Mouse (Mus musculus): ENCODE measurements around the gene Limk2. TPM values are rescaled to one million over a fixed set of nuclear protein-coding genes. Genes with fewer than 3 reads are reported as not detected.

The Limk2 gene
- total and polyA plus RNA-seq, 3 experiments, result 33.0 to 47.1 (median 46.1) TPM

DNA sequence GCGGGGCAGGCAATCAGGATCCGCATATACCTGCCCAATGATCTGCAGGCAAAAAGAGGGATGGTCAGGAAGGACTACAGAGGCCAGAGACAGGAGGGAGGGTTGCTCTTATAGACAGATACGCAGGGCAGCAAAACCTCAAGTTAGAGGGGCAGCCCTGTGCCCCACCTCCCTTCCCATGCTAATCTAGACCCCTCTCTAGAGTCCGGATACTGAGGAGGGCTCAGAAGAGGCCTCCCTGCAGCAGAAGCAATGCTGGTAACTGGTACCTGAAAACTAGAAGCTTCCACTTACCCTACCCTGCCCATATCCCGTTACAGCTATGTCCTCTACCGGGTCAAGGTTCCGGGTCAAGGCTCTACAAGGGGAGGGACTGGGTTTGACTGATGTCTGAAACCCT is 62.6 kb downstream of the Limk2 start:
- Histone ChIP-seq H3K9me3 (replicated peaks) (no peaks in the 10 kb centered on the region), H3K4me3 (ENCODE audit: low read depth, low read length) (no peak overlapping the region), H3K27me3 (ENCODE audit: insufficient read depth, low read length) (no peaks in the 10 kb centered on the region; the same call in 1 of the 2 replicates), H3K4me1 (ENCODE audit: insufficient read depth, low read depth, low read length) (peaks cover 22% of the 10 kb centered on the region), H3K36me3 (replicated peaks) (peaks cover 91% of the 10 kb centered on the region)
- TF ChIP-seq POLR2AphosphoS5 (IDR thresholded peaks at IDR 0.05; ENCODE audit: insufficient replicate concordance, low read depth, low read length), result no peak
- no peak for TF ChIP-seq TAL1 (conservative IDR thresholded peaks at IDR 0.05; ENCODE audit: low read depth, low read length)
- TF ChIP-seq GATA1 (IDR thresholded peaks at IDR 0.05; ENCODE audit: borderline replicate concordance, low read length), result no peak
- no peak for TF ChIP-seq GATA2 (IDR thresholded peaks at IDR 0.05; ENCODE audit: borderline replicate concordance, low read depth, low read length)
- no peak for TF ChIP-seq CTCF (IDR thresholded peaks at IDR 0.05; ENCODE audit: low read depth, low read length)
- no peak for ATAC-seq (ENCODE audit: extremely low read depth, insufficient number of reproducible peaks, low FRiP score, poor library complexity, severe bottlenecking)
- no peak for DNase-seq (ENCODE audit: low spot score)

DNA sequence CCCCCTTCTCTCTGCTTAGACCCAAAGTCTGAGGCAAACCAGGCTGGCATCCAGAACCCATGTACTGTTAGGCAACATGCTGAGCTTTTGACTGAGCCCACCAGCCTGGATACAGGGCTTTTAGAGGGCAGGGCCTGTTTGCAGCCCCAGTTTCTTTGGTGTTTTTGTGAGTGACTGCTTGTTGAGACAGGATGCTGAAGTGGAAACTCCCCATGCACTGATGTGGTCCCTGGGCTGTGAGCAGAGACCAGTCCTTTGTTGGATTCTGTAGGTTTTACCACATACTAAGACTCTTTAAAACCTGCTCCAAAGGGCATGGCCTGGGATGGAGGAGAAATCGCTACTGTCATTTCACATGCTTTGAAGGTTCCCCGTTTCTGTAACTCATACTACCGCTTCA is 64.1 kb downstream of the Limk2 start:
- TF ChIP-seq GATA2 (IDR thresholded peaks at IDR 0.05; ENCODE audit: borderline replicate concordance, low read depth, low read length) (no peak), TAL1 (conservative IDR thresholded peaks at IDR 0.05; ENCODE audit: low read depth, low read length) (no peak), GATA1 (IDR thresholded peaks at IDR 0.05; ENCODE audit: borderline replicate concordance, low read length) (no peak)
- DNase-seq (ENCODE audit: low spot score) (no peak), ATAC-seq (ENCODE audit: extremely low read depth, insufficient number of reproducible peaks, low FRiP score, poor library complexity, severe bottlenecking) (no peak)
- Histone ChIP-seq H3K4me3 (ENCODE audit: low read depth, low read length) (no peak overlapping the region), H3K36me3 (replicated peaks) (peaks cover 78% of the 10 kb centered on the region), H3K9me3 (replicated peaks) (no peaks in the 10 kb centered on the region), H3K4me1 (ENCODE audit: insufficient read depth, low read depth, low read length) (peaks cover 22% of the 10 kb centered on the region), H3K27me3 (ENCODE audit: insufficient read depth, low read length) (no peaks in the 10 kb centered on the region; the same call in 1 of the 2 replicates)

- TF ChIP-seq GATA1 (IDR thresholded peaks at IDR 0.05; ENCODE audit: borderline replicate concordance, low read length) (no peak), POLR2AphosphoS5 (IDR thresholded peaks at IDR 0.05; ENCODE audit: insufficient replicate concordance, low read depth, low read length) (no peak)
- H3K4me1 ChIP-seq (ENCODE audit: insufficient read depth, low read depth, low read length), result peaks cover 12% of the 10 kb centered on the region
Measured at GRCm38 (mm10) chr11:3341476-3341875, 67.5 kb downstream of the Limk2 start.

DNA sequence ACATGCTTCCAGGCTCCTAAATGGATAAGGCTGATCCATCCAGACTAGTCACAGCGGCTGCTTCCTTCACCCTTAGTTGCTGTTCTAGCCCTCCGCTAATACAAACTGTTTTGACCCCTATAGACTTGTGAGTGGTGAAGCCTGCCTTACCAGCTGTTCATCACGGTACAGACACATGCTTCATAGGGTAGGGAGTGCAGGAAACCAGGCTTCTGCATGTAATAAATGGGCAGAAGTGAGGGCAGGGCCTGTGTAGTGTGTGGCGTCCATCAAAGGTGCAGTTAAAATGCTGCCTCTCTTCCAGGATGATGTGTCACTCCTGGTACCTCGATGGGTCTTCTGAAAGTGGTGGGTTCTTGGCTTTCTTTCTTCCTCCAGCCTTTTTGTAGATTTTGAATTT is 71.0 kb downstream of the Limk2 start:
- Histone ChIP-seq H3K4me1 (ENCODE audit: insufficient read depth, low read depth, low read length) (peaks cover 36% of the 10 kb centered on the region), H3K27me3 (ENCODE audit: insufficient read depth, low read length) (peaks cover 27% of the 10 kb centered on the region; the same call in 1 of the 2 replicates), H3K4me3 (ENCODE audit: low read depth, low read length) (no peak overlapping the region; the same call in 1 of the 2 replicates), H3K9me3 (replicated peaks) (no peaks in the 10 kb centered on the region), H3K36me3 (replicated peaks) (peaks cover 10% of the 10 kb centered on the region)
- DNase-seq (ENCODE audit: low spot score) (no peak), ATAC-seq (ENCODE audit: extremely low read depth, insufficient number of reproducible peaks, low FRiP score, poor library complexity, severe bottlenecking) (no peak)
- TF ChIP-seq GATA1 (IDR thresholded peaks at IDR 0.05; ENCODE audit: borderline replicate concordance, low read length), result no peak
- no peak for TF ChIP-seq GATA2 (IDR thresholded peaks at IDR 0.05; ENCODE audit: borderline replicate concordance, low read depth, low read length)
- TF ChIP-seq CTCF (IDR thresholded peaks at IDR 0.05; ENCODE audit: low read depth, low read length), result no peak
- TF ChIP-seq TAL1 (conservative IDR thresholded peaks at IDR 0.05; ENCODE audit: low read depth, low read length), result no peak
- TF ChIP-seq POLR2AphosphoS5 (IDR thresholded peaks at IDR 0.05; ENCODE audit: insufficient replicate concordance, low read depth, low read length), result no peak

More at GRCm38 (mm10) chr11:3341476-3341875, 67.5 kb downstream of the Limk2 start:
- H3K9me3 ChIP-seq (replicated peaks), result no peaks in the 10 kb centered on the region
- DNase-seq (ENCODE audit: low spot score), result no peak
- no peak for ATAC-seq (ENCODE audit: extremely low read depth, insufficient number of reproducible peaks, low FRiP score, poor library complexity, severe bottlenecking)
- peaks cover 10% of the 10 kb centered on the region; the same call in 1 of the 2 replicates for H3K27me3 ChIP-seq (ENCODE audit: insufficient read depth, low read length)
- H3K4me3 ChIP-seq (ENCODE audit: low read depth, low read length), result no peak overlapping the region
- H3K36me3 ChIP-seq (replicated peaks), result peaks cover 45% of the 10 kb centered on the region

DNA sequence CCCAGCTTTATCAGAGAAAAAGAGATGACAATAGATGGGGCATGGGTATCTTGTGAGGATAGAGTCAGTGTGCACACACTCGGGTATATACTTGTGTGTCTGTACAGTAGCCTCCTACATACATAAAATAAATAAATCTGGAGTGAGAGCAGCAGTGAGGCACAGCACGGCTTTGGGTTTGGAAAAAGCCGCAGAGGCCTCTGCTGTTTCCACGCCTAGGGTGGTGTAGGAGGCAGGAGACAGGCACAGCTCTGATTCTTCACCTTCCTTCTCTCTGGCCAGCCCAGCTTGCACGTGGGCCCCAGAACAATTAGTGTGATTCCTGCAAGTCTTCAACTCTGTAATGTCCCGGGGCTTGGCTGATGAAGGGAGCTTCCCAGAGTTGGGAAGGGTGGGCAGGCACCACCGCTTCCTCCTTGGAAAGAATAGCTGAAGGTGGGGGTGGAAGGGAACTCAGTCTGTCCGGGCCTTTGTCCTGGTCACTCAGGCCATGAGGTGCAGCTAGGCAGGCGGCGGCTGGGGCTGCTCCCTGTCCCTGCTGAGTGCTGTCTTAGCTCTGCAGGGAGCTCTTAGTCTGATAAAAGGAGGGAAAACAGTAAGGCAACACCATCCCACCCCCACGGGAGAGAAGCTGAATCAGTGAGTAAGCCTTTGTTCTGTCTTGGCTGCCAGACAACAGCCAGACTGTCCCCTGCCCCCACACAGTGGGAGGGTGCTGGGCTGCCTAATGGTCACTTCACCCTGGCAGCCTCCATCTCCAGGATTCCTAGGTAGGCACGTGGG is 71.6 kb downstream of the Limk2 start:
- Histone ChIP-seq H3K4me1 (ENCODE audit: insufficient read depth, low read depth, low read length) (peaks cover 42% of the 10 kb centered on the region), H3K9me3 (replicated peaks) (0 out of 2 replicates have a peak, but pooled peaks cover under 1% of the 10 kb centered on the region), H3K36me3 (replicated peaks) (peaks cover 5% of the 10 kb centered on the region), H3K4me3 (ENCODE audit: low read depth, low read length) (no peak overlapping the region; the same call in 1 of the 2 replicates), H3K27me3 (ENCODE audit: insufficient read depth, low read length) (peaks cover 31% of the 10 kb centered on the region; the same call in 1 of the 2 replicates)
- ATAC-seq (ENCODE audit: extremely low read depth, insufficient number of reproducible peaks, low FRiP score, poor library complexity, severe bottlenecking) (no peak), DNase-seq (ENCODE audit: low spot score) (no peak)
- TF ChIP-seq TAL1 (conservative IDR thresholded peaks at IDR 0.05; ENCODE audit: low read depth, low read length) (no peak), GATA1 (IDR thresholded peaks at IDR 0.05; ENCODE audit: borderline replicate concordance, low read length) (no peak), POLR2AphosphoS5 (IDR thresholded peaks at IDR 0.05; ENCODE audit: insufficient replicate concordance, low read depth, low read length) (no peak), CTCF (IDR thresholded peaks at IDR 0.05; ENCODE audit: low read depth, low read length) (no peak), GATA2 (IDR thresholded peaks at IDR 0.05; ENCODE audit: borderline replicate concordance, low read depth, low read length) (no peak)

DNA sequence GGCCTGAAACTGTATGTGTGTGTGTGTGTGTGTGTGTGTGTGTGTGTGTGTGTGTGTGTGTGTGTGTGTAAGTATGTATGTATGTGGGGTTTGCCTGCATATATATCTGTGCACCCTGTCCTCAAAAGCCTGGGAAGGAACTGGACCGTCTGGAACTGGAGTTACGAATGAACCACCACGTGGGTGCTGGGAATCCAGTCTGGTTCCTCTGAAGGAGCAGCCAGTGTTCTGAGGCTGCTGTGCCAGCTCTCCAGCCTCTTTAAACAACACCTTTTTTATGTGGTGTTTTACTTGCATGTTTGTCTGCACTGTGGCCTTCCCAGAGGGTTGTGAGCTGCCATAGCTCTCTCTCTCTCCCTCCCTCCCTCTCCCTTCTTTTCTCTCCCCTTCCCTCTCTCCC is 72.4 kb downstream of the Limk2 start:
- H3K27me3 ChIP-seq (ENCODE audit: insufficient read depth, low read length), result peaks cover 39% of the 10 kb centered on the region; the same call in 1 of the 2 replicates
- H3K4me3 ChIP-seq (ENCODE audit: low read depth, low read length), result no peak overlapping the region
- no peak for DNase-seq (ENCODE audit: low spot score)
- TF ChIP-seq CTCF (IDR thresholded peaks at IDR 0.05; ENCODE audit: low read depth, low read length), result no peak
- TF ChIP-seq GATA1 (IDR thresholded peaks at IDR 0.05; ENCODE audit: borderline replicate concordance, low read length), result no peak
- no peak for TF ChIP-seq POLR2AphosphoS5 (IDR thresholded peaks at IDR 0.05; ENCODE audit: insufficient replicate concordance, low read depth, low read length)
- TF ChIP-seq TAL1 (conservative IDR thresholded peaks at IDR 0.05; ENCODE audit: low read depth, low read length), result no peak
- TF ChIP-seq GATA2 (IDR thresholded peaks at IDR 0.05; ENCODE audit: borderline replicate concordance, low read depth, low read length), result no peak
- H3K36me3 ChIP-seq (replicated peaks), result peaks cover 3% of the 10 kb centered on the region
- peaks cover 6% of the 10 kb centered on the region; the same call in 1 of the 2 replicates for H3K9me3 ChIP-seq (replicated peaks)
- H3K4me1 ChIP-seq (ENCODE audit: insufficient read depth, low read depth, low read length), result peaks cover 49% of the 10 kb centered on the region
- ATAC-seq (ENCODE audit: extremely low read depth, insufficient number of reproducible peaks, low FRiP score, poor library complexity, severe bottlenecking), result no peak

All from G1E (cell line).